Mouse (Mus musculus) layer of hippocampus, postnatal 14 days (tissue): ENCODE measurements around the gene Poldip3. TPM values are rescaled to one million over a fixed set of nuclear protein-coding genes. Genes with fewer than 3 reads are reported as not detected.

ENCODE experiments used
- DNase-seq, 2 experiments: peaks; one replicate each; pipeline ENCODE4 v3.0.0; 2021 to 2022; ENCODE audit warnings: low spot score in 2 of 2, mixed read lengths in 1 of 2
- total RNA-seq, 2 experiments: library from RNA; stranded (reverse); gene quantifications; 2 replicates each; pipeline ENCODE4 v1.2.3; 2021

The Poldip3 gene
- total RNA-seq, 2 experiments from 2014 or later: 85.8 to 87.6 TPM

DNA sequence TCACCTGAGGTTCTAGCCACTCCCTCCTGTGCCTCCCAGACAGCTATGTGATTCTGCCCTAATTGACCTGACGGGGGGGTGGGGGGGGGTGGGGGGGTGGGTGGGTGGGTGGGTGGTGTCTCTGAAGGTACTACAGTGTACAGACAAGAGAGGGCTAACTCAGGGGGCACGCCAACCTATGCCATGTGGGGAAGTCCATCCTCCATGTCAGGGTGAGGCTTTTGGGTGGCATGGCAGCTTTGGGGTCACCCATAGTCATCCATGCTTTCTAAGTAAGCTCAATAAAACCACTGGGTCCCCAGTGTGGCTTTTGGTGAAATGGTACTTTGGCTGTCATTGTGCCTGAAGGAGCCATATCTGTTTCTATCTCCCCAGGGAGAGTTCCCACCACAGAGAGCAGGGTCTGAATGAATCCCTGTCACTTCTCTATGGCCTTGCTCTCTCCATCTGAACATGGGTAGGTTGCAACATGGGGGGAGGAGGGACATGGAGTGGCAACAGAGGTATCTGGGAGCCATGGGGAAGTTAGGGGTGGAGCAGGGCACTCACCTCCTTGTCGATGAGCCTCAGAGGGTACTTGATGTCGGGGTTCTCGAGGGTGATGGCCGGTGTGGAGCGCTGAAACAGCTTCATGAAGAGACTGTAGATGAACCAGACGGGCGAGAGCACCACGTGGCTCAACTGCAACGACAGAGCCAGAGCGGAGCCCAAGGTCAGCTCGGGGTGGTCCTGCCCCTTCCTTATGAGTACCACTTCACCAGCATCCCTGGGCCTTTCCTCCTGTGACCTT is 16.5 kb upstream of the Poldip3 start:
- no peak for DNase-seq

DNA sequence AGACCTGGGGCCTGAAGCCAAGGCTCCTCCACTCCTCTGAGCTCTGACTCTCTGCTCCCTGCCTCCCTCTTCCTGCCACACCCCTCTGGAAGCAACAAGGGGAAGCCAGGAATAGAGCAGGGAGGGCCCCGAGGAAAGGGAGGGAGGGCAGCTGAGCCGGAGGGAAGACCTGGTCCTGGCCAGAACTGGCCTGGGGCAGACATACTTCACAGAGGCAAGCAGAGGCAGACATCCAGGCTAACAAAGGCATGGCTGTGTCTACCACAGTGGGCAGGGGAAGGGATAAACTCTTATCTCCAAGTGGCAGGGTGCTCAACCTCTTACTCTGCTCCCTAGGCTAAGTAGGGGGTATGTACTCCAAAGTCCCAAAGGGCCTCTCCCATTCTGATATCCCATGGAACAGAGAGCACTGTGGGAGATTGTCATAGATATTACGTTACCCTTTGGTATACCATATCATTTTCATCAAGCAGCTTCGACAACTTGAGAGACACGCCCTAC is 15.8 kb upstream of the Poldip3 start:
- DNase-seq: no peak

DNA sequence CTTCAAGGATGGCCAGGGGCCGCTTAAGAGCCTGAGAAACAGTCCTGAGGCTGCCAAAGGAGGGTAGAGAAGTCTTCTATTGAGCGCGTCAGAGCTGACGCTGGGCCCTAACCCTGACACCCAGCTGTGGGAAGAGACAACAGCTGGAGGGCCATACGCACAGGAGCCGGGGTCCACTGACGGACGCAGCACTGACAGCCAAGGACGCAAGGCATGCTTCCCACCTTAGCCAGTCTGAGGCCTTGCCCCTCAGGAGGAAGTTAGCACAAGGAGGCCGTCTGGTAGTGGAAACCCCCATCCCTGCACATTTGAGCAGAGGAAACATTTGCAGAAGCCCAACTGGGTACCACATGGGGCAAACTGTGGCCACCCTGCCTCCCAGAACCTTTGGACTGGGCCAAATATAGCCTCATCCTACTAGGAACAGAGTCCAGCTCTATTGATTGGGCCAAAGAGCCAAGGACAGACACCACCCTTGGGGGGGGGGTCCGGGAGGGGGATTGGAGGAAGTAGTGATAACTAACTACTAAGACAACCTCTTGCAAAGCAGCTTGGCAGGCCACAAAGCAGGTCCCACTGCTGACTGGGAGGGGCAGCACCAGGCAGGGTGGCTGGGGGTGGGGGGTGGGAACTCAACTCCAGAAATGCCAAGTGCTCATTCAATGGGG is 13.8 kb upstream of the Poldip3 start:
- no peak for DNase-seq

DNA sequence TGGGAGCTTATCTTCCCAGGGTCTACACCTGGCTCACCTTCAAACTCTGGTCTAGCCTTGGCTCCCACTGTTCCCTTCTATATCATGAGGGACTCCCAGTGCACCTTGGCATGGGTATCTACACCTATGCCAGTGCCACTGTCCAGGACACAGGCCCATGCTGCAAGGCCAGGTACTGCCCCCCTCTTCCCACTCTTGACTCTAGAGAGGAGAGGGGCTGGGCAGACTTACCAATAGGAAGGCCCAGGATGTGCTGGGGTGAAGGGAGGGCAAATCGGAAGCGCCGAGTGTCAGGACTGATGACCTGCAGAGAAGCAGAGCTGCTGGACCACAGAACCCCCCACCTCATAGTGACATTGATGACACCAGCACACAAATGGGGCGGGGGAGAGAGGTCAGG is 12.8 kb upstream of the Poldip3 start:
- DNase-seq: no peak

DNA sequence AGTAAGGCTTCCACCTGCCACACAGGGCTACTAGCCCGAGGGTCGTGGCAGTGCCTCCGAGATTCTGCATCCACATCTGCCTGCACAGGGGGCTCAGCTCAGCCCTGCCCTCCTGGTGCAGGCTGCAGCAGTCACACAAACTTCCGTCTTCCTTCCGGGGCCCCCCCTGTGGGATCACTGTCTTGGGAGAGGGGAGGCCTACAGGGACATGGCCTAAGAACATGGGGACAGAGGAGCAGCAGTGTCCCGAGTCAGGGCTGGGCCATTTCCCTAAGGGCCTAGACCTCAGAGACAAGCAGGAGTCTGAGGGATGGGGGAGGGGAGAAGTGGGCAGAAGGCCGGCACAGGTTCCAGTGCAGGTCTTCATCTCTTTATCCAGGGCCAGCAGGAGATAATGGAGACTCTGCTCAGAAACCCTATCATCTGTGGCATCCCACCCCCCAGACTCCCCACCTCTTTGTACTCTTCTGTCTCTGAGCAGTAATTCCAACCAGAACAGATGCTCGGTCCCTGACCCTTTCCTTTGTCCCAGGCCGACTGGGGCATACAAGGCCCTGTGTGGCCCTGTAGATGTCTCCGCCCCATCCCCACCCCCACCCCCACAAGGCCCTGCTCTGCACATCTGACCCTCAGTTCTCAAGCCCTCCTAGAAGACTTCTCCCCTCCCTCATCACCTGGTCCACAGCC is 12.0 kb upstream of the Poldip3 start:
- no peak for DNase-seq

DNA sequence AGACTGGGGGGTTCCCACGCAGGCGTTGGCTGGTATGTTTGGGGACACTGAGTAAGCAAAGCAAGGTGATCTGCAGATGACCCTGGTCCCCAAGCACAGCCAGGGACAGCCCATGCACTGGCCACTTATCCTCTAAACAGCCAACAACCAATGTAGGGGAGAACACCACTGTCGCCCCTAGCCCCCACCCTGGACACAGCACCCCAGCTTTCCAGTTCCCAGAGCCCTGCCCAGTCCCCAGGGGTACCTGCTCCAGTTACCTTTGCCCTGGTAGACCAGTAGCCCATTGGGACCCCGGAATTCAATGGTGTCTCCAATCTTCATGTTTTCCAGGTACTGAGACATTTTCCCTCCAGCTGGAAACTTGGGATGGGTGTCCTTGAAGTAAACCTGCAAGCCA is 11.4 kb upstream of the Poldip3 start:
- no peak for DNase-seq

DNA sequence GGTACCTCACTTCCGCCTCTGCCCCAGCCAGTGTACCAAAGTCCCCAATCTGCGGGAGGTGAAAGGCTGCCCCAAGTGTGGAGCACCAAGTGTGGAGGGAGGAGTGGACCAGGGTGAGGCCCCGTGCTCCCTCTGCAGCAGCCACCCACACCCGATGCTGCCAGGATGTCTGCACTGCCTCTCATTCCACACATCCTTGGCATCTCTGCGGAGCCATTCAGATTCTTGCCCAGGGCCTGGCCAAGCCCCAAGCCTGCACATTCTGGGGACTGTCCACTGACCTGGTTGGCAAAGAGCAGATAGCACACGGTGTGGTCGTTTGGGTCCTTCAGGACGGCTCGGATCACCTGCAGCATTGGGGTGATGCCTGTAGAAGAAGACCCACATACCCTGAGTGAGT is 10.6 kb upstream of the Poldip3 start:
- no peak for DNase-seq

DNA sequence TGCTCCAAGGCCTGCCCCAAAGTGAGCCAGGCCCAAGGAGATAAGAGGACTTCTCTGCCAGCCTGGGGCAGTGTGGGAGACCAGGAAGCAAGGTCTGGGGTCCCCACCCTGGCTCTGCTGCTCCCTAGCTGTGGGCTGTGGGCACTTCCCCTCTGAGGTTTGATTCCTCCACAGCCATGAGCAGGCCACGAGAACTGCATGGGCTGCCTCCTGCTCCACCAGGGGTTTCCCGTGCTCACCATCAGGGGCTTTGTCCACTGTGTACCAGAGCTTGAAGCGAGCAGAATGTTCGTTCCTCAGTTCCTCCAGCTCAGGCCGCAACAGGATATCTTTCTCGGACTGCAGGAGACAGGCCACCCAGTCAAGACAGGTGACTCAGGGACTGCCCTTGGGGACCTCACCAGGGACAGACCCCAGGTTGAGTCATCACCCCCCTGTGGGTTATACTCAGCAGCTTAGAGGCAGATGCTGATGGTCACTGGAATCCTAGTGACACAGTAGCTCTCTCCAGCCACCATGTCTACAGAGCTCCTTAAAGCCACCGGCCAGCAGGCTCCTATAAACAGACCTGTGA is 9.5 kb upstream of the Poldip3 start:
- no peak for DNase-seq

DNA sequence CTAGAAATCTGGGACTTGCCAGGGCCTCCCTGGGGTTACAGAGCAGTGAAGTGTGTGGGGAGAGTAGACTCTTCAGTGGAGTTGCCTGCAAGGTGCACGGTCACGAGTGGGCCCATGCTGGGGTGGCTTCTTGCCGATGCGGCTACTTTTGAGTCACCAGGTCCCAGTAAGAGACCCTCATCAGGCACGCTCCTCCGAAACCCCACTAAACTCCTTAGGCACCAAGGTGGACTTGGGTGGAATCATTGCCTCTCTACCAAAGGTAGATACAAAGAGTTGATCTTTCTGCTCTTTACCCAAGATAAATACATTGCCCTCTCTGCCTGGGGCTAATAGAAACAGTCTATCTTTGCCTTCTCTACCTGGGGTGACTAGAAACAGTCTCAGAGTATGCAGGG is 8.5 kb upstream of the Poldip3 start:
- no peak for DNase-seq

DNA sequence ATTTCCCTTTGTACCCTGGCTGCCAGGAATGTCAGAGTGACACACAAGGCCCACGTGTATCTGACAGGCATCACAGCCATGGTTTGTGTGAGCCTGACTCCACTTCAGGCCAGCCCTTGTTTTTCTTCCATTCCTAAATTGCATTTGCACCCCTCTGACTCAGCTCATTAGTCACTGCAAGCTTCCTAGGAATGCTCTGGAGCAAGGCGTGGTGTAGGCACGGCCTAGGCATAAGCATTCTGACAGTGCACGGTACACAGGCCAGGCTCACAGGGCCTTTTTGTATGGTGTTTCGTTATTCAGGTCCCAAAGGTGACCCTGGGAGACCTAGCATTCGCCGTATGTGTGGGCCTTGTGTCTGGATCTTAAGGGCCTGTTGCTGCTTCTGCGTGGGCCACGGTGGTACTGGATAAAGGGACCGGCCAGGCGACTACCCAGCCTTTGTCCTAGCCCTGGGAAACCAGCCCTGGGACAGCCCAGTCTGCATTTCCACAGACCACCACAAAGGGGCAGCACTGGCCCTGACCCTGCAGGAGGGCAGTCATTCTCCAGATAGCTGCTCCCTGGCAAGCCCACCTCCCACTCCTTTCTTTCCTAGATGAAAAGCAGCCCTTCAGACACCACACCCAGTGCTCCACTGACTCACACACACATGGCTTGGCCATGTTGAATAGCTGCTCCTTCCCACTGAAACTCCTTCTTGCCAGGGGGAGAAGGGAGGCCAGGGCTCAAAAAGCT is 7.9 kb upstream of the Poldip3 start:
- peak in 1 of 2 experiments; percentile 42 for DNase-seq

DNA sequence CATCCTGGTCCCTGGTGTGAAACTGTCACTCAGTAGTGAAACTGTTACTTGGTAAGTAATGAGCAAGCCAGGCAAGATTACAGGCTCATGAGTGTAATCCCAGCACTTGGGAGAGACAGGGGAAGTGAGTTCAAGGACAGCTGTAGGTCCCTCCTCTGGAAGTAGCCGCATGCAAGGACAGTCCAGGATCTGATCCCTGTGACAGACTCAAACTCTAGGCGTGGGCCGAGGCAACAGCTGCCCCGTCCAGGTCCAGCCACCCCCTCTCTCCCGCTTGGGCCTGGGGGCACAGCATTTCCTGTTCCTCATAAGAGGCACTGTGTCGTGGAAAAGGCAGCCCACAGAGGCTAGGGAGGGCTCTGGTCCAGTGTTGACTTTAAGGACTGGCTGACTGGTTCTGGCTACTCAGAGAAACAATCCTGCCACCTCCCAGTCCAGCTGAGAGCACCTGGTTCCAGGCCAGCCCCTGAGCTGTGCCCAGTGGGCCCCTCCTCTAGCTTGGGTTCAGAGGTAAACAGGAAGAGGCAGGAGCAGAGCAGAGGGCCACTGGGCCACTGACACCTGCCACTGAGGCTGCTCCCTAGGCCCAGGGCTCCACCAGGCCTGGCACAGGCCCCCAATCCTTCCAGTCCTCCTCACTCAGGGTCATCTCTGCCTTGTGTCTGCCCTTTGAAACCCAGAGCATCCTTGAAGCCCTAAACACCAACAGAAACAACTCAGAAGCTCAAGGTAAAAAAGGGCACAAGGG is 6.7 kb upstream of the Poldip3 start:
- no peak for DNase-seq

DNA sequence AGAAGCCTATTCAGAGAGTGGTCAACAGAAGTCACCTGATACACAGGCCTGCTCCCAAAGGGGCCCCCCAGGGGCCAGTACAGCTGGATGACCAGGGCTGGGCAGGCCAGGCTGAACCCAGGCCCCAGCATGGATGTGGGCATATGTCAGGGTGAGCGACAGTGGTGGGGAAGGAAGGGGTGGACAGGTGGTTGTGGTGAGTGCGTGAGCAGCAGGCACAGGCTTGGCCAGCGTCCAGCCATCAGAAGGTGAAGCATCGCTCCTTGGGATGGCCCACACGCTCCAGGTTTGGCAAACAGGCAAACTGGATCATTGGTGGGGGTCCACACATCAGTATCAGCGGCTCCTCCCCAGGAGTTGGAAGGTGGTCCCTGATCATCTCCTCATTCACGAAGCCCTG is 5.1 kb upstream of the Poldip3 start:
- DNase-seq: no peak

DNA sequence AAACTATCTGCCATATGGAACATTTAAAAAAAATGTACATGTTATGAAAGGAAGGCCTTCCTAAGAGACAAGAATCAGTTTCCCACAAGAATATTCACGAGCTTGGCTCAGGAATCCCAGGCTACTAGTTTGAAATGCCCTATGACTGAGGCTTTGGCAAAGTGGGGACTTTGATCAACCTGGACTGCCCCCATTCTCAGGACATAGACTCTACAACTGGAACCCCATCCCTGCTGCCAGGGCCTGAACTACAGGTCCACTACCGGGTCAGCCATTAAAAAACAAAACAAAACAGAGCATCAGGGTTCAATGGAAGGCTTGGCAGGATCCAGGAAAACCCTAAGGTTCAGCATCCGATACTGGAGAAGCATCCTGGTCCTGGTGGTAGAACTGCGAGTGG is 1.5 kb upstream of the Poldip3 start:
- no peak for DNase-seq

DNA sequence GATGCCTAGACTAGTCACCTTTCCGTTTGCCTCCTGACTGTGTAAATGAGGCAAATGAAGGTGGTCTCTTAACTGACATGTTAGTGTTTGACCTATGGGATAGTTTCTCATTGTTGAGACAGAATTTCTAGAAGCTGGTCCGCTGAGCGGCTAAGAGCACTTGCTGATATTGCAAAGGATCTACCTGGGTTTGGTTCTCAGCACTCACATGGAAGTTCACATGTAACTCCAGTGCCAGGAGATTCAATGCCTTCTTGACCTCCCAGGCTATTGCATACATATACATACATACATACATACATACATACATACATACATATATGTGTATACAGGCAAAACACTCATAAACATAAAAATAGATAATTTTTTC is 874 bp upstream of the Poldip3 start:
- no peak for DNase-seq

DNA sequence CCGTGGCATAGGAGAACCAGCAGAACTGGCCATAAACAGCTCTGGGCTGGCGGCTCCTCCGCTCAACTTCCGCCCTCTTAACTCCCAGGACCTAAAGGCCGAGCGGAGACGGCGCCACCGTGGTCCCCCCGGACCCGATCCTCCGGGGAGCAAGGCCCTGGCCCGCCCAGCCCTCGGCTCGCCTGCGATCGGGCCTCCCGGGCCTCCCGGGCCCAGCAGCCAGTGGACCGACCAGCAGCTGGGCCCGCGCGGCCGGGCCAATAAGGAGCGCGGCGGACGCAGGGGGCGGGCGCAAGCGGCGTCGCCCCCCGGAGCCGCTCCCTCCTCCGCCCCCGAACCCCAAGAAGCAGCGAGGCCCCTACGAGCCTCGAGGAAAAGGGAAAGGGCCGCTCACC is 386 bp downstream of the Poldip3 start:
- DNase-seq: no peak

DNA sequence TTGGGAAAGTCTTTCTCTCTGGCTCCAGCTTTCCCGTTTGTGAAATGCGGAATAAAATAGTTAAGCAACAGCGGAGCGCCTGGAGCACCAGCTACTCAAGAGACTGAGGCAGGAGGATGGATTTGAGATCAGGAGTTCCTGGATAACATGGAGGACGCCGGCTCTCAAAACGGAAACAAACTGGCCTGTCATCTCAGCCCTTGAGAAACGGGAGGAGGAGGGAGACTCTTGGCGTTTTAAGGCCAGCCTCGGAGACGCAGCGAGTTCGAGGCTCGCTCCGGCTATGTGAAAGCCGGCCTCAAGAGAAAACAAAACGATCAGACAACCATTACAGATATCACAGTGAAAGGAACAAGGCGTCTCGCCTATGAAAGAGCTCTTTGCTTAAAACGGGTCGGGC is 789 bp downstream of the Poldip3 start:
- no peak for DNase-seq

DNA sequence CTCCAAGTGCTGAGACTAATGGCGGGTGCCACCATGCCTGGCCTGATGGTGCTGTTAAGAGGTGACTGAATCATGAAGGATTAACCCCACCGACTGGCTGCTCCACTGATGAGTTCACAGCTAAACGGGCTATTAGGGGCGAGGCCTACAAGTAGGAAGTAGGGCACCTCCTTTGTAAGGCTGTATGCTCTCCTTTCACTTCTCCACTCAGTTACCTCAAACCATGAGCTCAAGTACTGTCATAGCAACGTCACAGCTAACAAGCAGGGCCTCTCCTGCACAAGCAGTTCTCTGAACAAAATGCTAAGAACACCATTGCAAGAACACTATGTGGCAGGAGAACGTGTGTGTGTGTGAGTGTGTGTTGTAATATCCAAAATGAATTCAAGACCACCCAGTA is 3.6 kb downstream of the Poldip3 start:
- DNase-seq: no peak

DNA sequence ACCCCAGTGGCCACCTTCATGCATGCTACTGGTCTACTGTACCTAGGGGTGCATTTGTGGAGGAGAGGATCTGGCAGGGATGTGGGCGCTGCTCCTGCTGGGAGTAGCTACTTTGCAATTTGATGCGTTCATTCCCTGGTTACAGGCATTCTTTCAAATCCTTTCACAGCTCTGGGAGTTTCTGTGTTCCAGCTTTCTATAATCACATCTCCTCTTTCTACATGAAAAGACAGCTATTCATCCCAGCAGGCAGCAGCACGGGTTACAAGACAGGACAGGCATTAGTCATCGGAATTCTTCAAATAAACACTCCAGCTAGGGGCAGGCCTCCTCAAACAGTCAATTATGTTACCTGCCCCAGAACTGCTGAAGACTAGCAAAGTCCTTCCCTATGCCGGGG is 6.3 kb downstream of the Poldip3 start:
- DNase-seq: peak; percentile 20 to 35

DNA sequence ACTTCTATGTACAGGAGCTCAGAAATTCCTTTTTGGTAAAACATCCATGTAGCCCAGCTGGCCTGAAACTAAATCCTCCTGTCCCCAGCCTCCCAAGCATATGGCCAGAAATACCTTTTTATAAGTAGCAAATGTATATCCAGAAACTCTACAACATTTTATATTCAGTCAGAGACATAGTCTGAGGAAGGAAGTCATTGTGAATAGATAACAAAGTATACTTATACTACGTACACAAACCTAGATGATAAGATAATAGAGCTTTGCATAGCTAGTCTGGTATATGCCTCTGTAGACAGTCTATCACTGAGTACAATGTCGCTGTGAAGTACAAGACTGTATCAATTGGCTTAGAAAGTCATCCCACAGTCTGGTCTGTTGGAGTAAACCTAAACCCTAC is 13.5 kb downstream of the Poldip3 start:
- DNase-seq: no peak

DNA sequence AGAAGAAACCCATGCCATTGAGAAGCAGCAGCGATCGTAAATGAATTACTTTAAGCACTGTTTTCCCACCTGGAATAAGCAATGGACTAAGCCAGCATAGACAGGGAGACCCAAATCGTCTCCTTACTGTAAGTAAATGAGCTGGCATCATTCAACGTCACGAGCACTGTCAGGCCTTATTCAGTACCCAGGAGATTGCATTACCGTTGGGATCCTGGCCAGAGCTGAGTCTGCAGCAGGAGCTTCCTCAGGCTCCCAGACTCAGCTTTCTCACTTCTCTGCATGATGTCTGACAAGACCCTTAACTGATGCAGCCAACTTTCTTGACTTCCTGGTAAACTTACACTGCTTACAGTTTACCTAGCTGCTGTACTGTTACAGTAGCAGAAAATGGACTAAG is 14.5 kb downstream of the Poldip3 start:
- no peak for DNase-seq
